Mouse (Mus musculus) brain, embryonic 14.5 days (tissue): ENCODE measurements at regions not wholly inside any gene's neighbourhood (a gene's known extent, or its start where the extent isn't known, plus 50 kb on each side); places are given as distances from the start of the nearest gene placed in this dataset.

Experiments
- CTCF ChIP-seq: fragments of 200-500 bp; IDR thresholded peaks from 2 replicates; pipeline ENCODE4 v1.5.1; 2012; ENCODE audit warnings: inconsistent platforms, mild to moderate bottlenecking, moderate library complexity, borderline replicate concordance; ENCODE audit not compliant: insufficient read depth, insufficient read length; ENCODE audit errors: extremely low read depth
- POLR2A ChIP-seq: fragments of 200-500 bp; IDR thresholded peaks from 2 replicates; pipeline ENCODE4 v1.6.1; 2012; ENCODE audit warnings: mild to moderate bottlenecking, inconsistent platforms, borderline replicate concordance; ENCODE audit not compliant: poor library complexity, insufficient read depth, insufficient read length, severe bottlenecking; ENCODE audit errors: extremely low read depth

- no peak for TF ChIP-seq CTCF
- TF ChIP-seq POLR2A, result no peak
Observed at GRCm38 (mm10) chr5:126724329-126724728, 517.3 kb upstream of the Tmem132c start.
